Mouse (Mus musculus) forebrain, embryonic 15.5 days (tissue): ENCODE results near the gene Pawr. TPM values are rescaled to one million over a fixed set of nuclear protein-coding genes. Genes with fewer than 3 reads are reported as not detected.
"Not testable (repeated sequence)": the region's sequence is repeated elsewhere in the genome, so short reads cannot be mapped to it uniquely, and the experiment has no call there.

Experiments used
- ATAC-seq: fragments of 200-750 bp; cut with Nextera tagmentation; replicated peaks from 2 replicates; pipeline ENCODE4 v1.8.0; 2017; ENCODE audit warnings: mild to moderate bottlenecking, moderate TSS enrichment, moderate library complexity
- H3K27ac ChIP-seq: fragments of 300-500 bp; sonication (generic); replicated peaks from 2 replicates; pipeline ENCODE4 v1.5.1; 2015; ENCODE audit warnings: mild to moderate bottlenecking, inconsistent platforms
- H3K27me3 ChIP-seq: fragments of 300-500 bp; sonication (generic); 2 replicates; pipeline ENCODE4 v1.6.1; 2015; ENCODE audit warnings: inconsistent platforms
- H3K36me3 ChIP-seq: fragments of 300-500 bp; sonication (generic); 2 replicates; pipeline ENCODE4 v1.6.1; 2015; ENCODE audit warnings: mild to moderate bottlenecking, inconsistent platforms
- H3K4me1 ChIP-seq: fragments of 300-500 bp; sonication (generic); 2 replicates; pipeline ENCODE4 v1.6.1; 2015; ENCODE audit warnings: inconsistent platforms
- H3K4me2 ChIP-seq: fragments of 300-500 bp; sonication (generic); replicated peaks from 2 replicates; pipeline ENCODE4 v1.6.1; 2015; ENCODE audit warnings: mild to moderate bottlenecking, inconsistent platforms
- H3K4me3 ChIP-seq: fragments of 300-500 bp; sonication (generic); 2 replicates; pipeline ENCODE4 v1.5.1; 2015; ENCODE audit warnings: mild to moderate bottlenecking, inconsistent platforms
- H3K9ac ChIP-seq: fragments of 300-500 bp; sonication (generic); replicated peaks from 2 replicates; pipeline ENCODE4 v1.6.1; 2015; ENCODE audit warnings: mild to moderate bottlenecking, inconsistent platforms
- H3K9me3 ChIP-seq: fragments of 300-500 bp; sonication (generic); 2 replicates; pipeline ENCODE4 v1.6.1; 2016; ENCODE audit warnings: inconsistent platforms
- WGBS: fragments of 180-500 bp; shearing (Covaris S2); methylation state at CpG from one replicate; pipeline ENCODE4 v1.1.7; 2015; ENCODE audit warnings: mixed read lengths; 5-methylcytosine and 5-hydroxymethylcytosine counted together
- polyA plus RNA-seq: library from polyadenylated mRNA; unstranded; fragments of >200 nt; fragmentation: Nextera tagmentation; extraction: Ambion mirVana; gene quantifications from 2 replicates; pipeline ENCODE4 v1.2.1, GENCODE M21; 2015

Pawr gene
- polyA plus RNA-seq, 1 experiment from 2014 or later = 2.8 TPM

DNA sequence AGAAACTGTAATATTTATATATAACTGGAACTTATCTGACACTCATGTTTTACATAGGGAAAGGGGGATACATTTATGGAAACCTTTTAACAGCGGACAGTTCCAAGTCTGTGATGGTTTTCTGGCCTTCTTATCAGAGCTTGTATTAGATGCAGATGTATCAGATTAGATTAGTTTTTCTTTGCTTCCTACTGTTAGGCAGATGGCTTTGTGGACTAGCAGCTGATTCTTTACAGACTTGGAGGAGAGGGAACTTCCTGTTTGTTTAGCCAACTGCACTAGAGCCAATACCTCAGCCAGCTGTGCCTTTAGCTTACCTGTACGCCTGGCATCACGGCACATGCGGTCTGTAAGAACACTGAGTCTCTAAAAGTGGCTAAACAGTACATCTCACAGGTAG is 8.0 kb downstream of the Pawr start:
- no peak for ATAC-seq
- WGBS = 91% methylated on average over 4 of the region's 4 CpGs
- H3K27ac ChIP-seq = no peak overlapping the region

DNA sequence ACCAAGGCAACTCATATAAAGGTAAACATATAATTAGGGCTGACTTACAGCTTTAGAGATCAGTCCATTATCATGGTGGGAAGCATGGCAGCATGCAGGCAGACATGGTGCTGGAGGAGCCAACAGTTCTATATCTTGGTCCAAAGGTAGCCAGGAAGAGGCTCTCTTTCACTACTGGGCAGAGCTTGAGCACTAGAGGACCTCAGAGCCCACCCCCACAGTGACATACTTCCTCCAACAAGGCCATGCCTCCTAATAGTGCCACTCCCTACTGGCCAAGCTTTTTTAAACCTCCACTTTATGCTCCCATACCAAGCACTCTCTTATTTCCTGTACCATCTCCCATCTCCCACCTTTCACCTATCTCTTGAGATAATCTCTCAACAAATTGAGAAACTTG is 11.8 kb downstream of the Pawr start:
- Histone ChIP-seq H3K4me3 (no peak overlapping the region), H3K4me2 (no peak overlapping the region), H3K9me3 (no peaks in the 10 kb centered on the region), H3K27me3 (no peaks in the 10 kb centered on the region), H3K4me1 (peaks cover 3% of the 10 kb centered on the region; the same call in 1 of the 2 replicates), H3K27ac (no peak overlapping the region), H3K9ac (no peak overlapping the region), H3K36me3 (no peaks in the 10 kb centered on the region)
- no peak for ATAC-seq

More for the DNA sequence above, 8.0 kb downstream of the Pawr start:
- no peaks in the 10 kb centered on the region for H3K9me3 ChIP-seq
- H3K36me3 ChIP-seq = no peaks in the 10 kb centered on the region
- no peak overlapping the region for H3K4me2 ChIP-seq
- no peak overlapping the region for H3K4me3 ChIP-seq
- no peaks in the 10 kb centered on the region for H3K27me3 ChIP-seq
- H3K4me1 ChIP-seq = peaks cover 6% of the 10 kb centered on the region; the same call in 1 of the 2 replicates
- no peak overlapping the region for H3K9ac ChIP-seq

DNA sequence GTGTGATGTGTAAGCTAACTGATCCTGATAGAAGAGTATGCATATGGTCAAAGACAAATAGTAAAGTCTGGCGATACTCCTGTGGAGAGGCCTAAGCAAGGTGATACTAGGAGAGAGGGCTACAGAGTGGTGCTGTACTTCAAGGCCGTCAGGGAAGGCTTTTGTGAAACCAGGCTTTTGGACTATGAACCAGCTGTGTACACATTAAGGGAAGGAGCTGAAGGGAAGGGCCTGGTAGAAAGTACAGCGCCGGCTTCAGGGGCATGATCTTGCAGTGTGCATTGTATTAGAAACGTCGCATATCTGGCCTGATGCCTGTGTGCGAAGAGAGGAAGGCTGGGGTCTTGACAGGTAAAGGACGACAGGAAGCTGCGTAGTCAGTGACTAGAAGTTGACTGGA is 13.2 kb downstream of the Pawr start:
- Histone ChIP-seq H3K9ac (no peak overlapping the region), H3K27me3 (no peaks in the 10 kb centered on the region), H3K9me3 (no peaks in the 10 kb centered on the region), H3K4me2 (no peak overlapping the region), H3K36me3 (no peaks in the 10 kb centered on the region), H3K4me3 (no peak overlapping the region), H3K27ac (no peak overlapping the region), H3K4me1 (no peaks in the 10 kb centered on the region)
- ATAC-seq = no peak
- WGBS = 95% methylated on average over 9 of the region's 9 CpGs

DNA sequence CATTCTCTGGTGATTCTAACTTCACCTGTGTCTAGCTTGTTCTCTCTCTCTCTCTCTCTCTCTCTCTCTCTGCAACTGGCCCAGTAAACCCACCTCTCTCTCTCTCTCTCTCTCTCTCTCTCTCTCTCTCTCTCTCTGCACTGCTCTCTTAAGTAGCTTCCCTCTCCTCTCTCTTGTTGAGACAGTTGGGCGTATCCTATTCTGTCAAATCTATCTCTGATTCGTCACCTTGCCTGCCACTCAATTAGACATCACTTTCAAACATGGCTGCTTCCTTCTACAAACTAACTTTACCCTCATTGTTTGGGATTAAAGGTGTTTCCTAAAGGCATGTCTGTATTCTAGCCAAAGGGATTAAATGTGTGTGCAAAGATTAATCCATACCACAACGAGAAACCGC is 14.4 kb downstream of the Pawr start:
- not testable (repeated sequence) for H3K9ac ChIP-seq, H3K36me3 ChIP-seq, H3K4me3 ChIP-seq, H3K27me3 ChIP-seq, ATAC-seq, H3K4me2 ChIP-seq, H3K4me1 ChIP-seq, H3K27ac ChIP-seq, H3K9me3 ChIP-seq
- 96% methylated on average over 4 of the region's 4 CpGs for WGBS

DNA sequence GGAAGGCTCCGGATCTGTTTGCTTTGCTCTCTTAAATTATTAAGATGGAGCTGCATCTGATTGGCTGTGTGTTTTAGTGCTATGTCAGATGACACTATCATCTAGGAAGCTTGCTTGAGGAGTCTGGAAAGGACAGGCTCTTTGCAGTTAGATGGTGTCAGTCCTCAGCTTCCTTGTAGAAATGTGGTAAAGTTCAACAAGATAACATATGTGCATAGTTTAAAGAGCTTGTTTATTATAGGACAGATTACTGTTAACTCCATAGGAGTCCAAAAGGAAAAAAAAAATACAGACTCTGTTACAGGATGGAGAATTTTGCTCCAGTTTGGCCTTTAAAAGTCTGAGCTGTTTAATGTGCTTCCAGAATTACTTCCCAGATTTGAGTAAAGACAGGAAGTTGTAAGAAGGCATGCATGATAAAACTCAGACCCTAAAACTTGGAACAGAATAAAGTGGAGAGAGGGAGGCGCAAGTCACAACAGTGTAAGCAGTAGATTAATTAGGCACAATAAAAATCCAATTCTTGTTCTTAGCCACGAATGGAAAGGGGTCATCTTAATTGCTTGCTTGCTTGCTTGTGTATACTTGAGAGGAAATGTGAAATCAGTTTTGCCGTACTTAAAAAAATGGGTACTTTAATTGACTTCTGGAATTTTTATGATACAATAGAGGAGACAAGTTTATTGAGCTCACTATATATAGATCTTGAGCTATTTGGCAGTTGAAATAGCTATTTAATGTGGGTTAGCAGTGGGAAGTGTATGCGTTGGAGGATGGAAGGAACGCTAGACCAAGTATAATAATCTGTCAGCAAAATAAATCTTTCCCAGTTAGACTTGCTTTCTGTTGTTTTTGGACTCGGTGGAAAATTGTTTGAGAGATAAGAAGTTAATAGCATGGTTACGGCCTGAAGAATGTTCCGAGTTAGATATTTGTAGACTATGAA is 18.5 kb downstream of the Pawr start:
- Histone ChIP-seq H3K9me3 (no peaks in the 10 kb centered on the region), H3K36me3 (no peaks in the 10 kb centered on the region), H3K9ac (no peak overlapping the region), H3K27me3 (no peaks in the 10 kb centered on the region), H3K4me2 (no peak overlapping the region), H3K4me3 (no peak overlapping the region), H3K27ac (no peak overlapping the region), H3K4me1 (peaks cover 8% of the 10 kb centered on the region; the same call in 1 of the 2 replicates)
- WGBS = 79% methylated on average over 9 of the region's 9 CpGs
- ATAC-seq = no peak

DNA sequence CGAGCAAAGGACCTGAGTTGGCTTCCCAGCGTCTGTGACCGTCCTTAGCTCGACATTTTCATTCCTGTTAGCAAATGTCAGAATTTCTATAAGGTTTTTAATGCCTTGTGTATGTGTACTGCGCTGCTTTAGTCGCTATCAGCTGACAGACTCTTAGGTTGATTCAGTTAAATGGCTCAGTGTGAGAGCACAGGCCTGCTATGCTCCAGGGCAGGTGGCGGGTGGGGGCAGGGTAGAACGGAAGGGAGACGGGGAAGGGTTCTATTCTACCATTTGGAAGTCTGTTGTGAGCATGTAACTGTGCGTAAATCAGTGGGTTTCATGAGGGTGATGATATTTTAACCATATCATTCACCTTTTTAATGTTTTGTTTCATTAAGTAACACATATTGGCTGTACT is 21.0 kb downstream of the Pawr start:
- Histone ChIP-seq H3K4me1 (peaks cover 8% of the 10 kb centered on the region; the same call in 1 of the 2 replicates), H3K27ac (no peak overlapping the region), H3K27me3 (no peaks in the 10 kb centered on the region), H3K4me2 (no peak overlapping the region), H3K9me3 (no peaks in the 10 kb centered on the region), H3K4me3 (no peak overlapping the region), H3K36me3 (no peaks in the 10 kb centered on the region), H3K9ac (no peak overlapping the region)
- 88% methylated on average over 10 of the region's 10 CpGs for WGBS
- no peak for ATAC-seq

DNA sequence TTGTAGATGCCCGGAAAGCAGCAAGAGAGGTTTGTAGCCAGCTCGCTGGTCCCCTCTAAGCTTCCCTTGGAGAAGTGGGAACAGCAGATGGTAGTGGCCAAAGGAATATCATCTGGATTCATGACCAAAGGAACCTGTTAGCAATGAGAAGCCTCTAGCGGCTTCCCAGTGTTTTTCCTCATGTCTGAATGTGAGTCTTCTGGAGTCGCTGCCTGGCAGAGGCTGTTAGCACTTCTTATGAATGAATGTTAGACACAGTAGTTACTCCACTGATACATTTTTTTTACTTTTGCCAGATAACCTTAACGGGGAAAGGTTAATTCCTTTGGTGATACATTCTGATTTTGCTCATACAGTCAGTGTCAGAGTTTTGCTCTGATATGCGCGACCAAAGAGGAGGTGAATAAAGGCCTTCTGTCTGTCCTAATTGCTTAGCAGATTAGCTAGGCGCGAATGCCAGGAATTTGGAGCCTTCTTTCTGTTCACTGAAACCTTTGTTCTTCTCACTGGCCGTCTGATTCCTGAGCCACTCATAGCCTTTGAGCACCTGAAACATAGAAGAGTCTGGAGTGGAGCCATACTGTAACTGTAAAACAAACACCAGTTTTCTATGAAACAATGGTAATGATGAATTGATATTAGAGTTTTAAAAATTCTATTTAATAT is 22.9 kb downstream of the Pawr start:
- ATAC-seq = no peak
- Histone ChIP-seq H3K36me3 (no peaks in the 10 kb centered on the region), H3K4me3 (no peak overlapping the region), H3K4me2 (no peak overlapping the region), H3K4me1 (peaks cover 8% of the 10 kb centered on the region; the same call in 1 of the 2 replicates), H3K9me3 (no peaks in the 10 kb centered on the region), H3K9ac (no peak overlapping the region), H3K27me3 (no peaks in the 10 kb centered on the region), H3K27ac (no peak overlapping the region)
- WGBS = 10% methylated on average over 10 of the region's 10 CpGs

DNA sequence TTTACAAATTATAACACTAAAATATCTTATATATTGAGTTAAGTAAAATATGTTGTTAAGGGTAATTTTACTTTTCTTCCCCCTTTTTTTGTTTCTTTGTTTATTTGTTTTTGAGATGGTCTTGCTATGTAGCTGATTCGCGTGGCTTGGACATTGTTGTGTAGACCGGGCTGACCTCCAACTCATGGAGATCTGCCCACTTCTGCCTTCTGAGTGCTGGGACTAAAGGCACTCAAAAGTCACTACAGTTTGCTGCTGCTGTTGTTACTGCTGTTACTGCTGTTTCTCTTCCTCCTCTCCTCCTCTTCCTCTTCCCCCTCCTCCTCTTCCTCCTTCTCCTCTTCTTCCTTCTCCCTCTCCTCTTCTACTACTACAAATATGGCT is 23.5 kb downstream of the Pawr start:
- ATAC-seq = no peak
- 66% methylated on average over 3 of the region's 3 CpGs for WGBS
- Histone ChIP-seq H3K4me2 (no peak overlapping the region), H3K36me3 (no peaks in the 10 kb centered on the region), H3K27ac (no peak overlapping the region), H3K4me1 (peaks cover 8% of the 10 kb centered on the region; the same call in 1 of the 2 replicates), H3K27me3 (no peaks in the 10 kb centered on the region), H3K9me3 (no peaks in the 10 kb centered on the region), H3K4me3 (no peak overlapping the region), H3K9ac (no peak overlapping the region)

DNA sequence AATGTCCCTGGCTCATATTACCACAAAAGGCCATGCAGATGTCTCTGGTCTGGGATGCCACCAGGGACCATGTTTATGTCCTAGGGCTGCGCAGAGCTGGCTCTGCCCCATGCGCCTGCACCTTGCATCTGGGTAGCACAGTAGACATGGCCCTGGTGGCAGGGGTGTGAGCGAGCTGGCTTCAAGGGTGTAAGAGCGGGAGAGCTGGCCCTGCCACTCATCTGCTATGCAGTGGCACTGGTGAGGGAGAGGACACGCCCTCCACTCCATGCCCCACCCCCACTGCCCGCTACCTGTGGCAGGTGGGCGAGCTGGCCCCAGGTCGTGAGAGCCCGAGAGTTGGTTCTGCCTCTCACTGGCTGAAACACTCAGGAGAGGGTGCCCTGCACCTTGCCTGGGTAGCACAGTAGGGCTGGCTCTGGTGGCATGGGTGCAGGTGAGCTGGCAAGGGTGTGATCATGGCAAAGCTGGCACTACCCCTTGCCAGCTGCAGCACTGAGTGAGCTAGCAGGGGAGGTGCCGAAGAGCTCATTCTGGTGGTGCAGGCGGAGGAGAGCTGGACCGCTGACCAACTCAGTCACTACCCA is 24.8 kb downstream of the Pawr start:
- H3K9me3 ChIP-seq = no peaks in the 10 kb centered on the region
- H3K9ac ChIP-seq = no peak overlapping the region
- ATAC-seq = 0 out of 2 replicates have a peak, but pooled peaks have one; percentile 45
- no peaks in the 10 kb centered on the region for H3K27me3 ChIP-seq
- no peak overlapping the region for H3K4me3 ChIP-seq
- no peak overlapping the region for H3K27ac ChIP-seq
- H3K36me3 ChIP-seq = no peaks in the 10 kb centered on the region
- H3K4me1 ChIP-seq = peaks cover 18% of the 10 kb centered on the region
- no peak overlapping the region for H3K4me2 ChIP-seq
- WGBS = 98% methylated on average over 12 of the region's 12 CpGs

DNA sequence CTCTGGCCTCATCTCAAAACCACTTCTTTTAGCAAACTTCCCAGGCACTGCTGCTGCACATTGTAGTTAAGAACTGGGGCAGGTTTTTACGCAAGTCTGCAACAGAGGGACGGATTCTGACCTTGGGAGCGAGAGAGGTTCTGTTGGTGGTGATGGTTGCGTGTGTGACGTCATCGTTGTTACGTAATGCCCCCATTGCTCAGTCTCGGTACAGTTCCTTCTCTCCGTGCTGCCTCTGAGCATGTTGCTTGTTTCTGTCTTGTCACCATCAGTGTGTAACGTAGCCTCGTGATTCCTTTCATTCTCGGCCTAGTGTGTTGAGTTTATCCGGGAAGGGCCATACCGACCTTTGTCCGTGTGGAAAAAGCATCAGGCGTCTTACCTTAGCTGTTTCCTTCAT is 28.1 kb downstream of the Pawr start:
- no peak overlapping the region for H3K27ac ChIP-seq
- H3K9me3 ChIP-seq = no peaks in the 10 kb centered on the region
- no peaks in the 10 kb centered on the region for H3K36me3 ChIP-seq
- no peak overlapping the region for H3K9ac ChIP-seq
- no peak for ATAC-seq
- H3K27me3 ChIP-seq = no peaks in the 10 kb centered on the region
- 86% methylated on average over 16 of the region's 16 CpGs for WGBS
- no peak overlapping the region for H3K4me3 ChIP-seq
- H3K4me1 ChIP-seq = peaks cover 17% of the 10 kb centered on the region
- no peak overlapping the region for H3K4me2 ChIP-seq

DNA sequence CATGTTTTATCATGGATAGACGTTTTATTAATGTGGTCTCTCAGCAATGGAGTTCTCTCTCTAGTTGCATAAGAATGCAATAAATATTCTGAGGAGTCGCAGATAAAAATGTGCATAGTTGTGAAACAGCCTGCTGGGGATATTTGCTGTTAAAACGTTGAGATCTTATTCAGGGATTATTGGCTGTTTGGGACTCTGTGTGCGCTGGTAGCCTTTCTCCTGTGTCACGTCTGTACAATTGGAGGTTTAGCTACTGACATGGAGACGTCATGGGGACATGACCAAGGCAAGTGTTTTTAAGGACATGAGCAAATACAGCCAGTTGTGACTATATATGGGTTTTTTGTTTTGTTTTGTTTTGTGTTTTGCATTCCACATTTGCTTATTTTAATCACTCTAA is 28.9 kb downstream of the Pawr start:
- Histone ChIP-seq H3K4me3 (no peak overlapping the region), H3K27ac (no peak overlapping the region), H3K36me3 (no peaks in the 10 kb centered on the region), H3K27me3 (no peaks in the 10 kb centered on the region), H3K4me1 (peaks cover 15% of the 10 kb centered on the region), H3K4me2 (no peak overlapping the region), H3K9me3 (no peaks in the 10 kb centered on the region), H3K9ac (no peak overlapping the region)
- 34% methylated on average over 6 of the region's 6 CpGs for WGBS
- ATAC-seq = no peak

DNA sequence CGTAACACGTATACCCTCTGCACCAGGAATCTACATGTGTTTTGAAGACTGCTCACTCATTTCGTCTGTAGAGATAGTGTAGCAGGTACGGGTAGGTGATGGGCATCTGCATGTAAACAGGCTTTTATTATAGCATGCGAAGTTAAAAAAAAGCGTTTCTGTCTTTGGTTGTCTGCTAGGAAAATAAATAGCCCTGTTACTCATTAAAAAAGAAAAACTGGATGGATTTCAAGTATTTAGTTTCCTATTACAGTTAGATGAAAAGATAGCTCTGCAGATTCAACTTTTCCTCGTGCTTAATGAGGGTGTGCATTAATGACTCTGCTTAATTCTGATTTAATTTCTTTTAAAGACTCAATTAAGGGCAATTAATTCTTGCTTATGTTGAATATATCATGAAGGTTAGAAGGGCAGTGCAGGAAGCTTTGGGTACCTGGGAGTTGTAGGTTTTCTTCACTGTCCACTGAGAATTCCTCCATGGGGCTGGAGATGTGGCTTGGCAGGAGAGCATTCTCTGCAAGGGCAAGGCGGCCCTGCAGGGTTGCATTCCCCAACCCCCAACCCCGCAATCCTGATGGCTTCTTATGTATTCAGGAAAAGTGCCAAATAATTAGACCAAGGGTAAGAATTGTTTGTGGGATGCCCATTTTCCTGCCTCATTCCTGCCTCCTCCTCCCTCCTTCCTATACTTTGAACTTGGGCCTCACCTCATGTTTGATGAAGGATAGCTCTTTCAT is 29.7 kb downstream of the Pawr start:
- no peak overlapping the region for H3K27ac ChIP-seq
- no peaks in the 10 kb centered on the region for H3K9me3 ChIP-seq
- peaks cover 18% of the 10 kb centered on the region for H3K4me1 ChIP-seq
- H3K9ac ChIP-seq = no peak overlapping the region
- 21% methylated on average over 9 of the region's 9 CpGs for WGBS
- H3K4me2 ChIP-seq = no peak overlapping the region
- no peak for ATAC-seq
- H3K4me3 ChIP-seq = no peak overlapping the region
- no peaks in the 10 kb centered on the region for H3K36me3 ChIP-seq
- H3K27me3 ChIP-seq = no peaks in the 10 kb centered on the region
